Mouse (Mus musculus): Measurements from ENCODE around the gene Zfp46. TPM values are rescaled to one million over a fixed set of nuclear protein-coding genes. Genes with fewer than 3 reads are reported as not detected.

Zfp46 gene
- 8.9 to 13.4 TPM (median 11.1 TPM) in 4 replicates for total RNA-seq (2023)

GRCm38 (mm10) chr4:136284455-136284854 lies at the start of gene Zfp46:
Gene Zfp46 (plus strand): TSS chr4:136284683.

GRCm38 (mm10) chr4:136247729-136248463 lies 36.6 kb upstream of the Zfp46 start, which contains the start of gene Tcea3:
Gene Tcea3 (plus strand): TSS chr4:136247729.

GRCm38 (mm10) chr4:136310229-136311041 lies 26.0 kb downstream of the Zfp46 start, which contains the start of gene Hnrnpr:
Gene Hnrnpr (plus strand): TSS chr4:136310942.

Other genes starting within 250 kb of the Zfp46 start
- gene Rpl11, start 231.3 kb upstream of the Zfp46 start, total RNA-seq (2023) = 835 to 1,011 TPM (median 876 TPM) in 4 replicates
- 36.7 to 42.4 TPM (median 37.6 TPM) in 4 replicates for gene Id3, start 141.2 kb upstream of the Zfp46 start, total RNA-seq (2023)
- gene E2f2, start 112.3 kb upstream of the Zfp46 start, total RNA-seq (2023) = 29.3 to 34.5 TPM (median 32.2 TPM) in 4 replicates
- gene Asap3, start 78.3 kb upstream of the Zfp46 start, total RNA-seq (2023) = 0.67 to 1.1 TPM (median 0.79 TPM) in 4 replicates
- 6.0 to 7.6 TPM (median 6.1 TPM) in 4 replicates for gene Tcea3, start 37.0 kb upstream of the Zfp46 start, total RNA-seq (2023)
- 116 to 162 TPM (median 142 TPM) in 4 replicates for gene Hnrnpr, start 26.3 kb downstream of the Zfp46 start, total RNA-seq (2023)
- gene Htr1d, start 138.8 kb downstream of the Zfp46 start, total RNA-seq (2023) = not detected in 4 replicates
- not detected in 4 replicates for gene 6030445D17Rik, start 177.6 kb downstream of the Zfp46 start, total RNA-seq (2023)
- gene Luzp1, start 185.1 kb downstream of the Zfp46 start, total RNA-seq (2023) = 1.7 to 2.9 TPM (median 2.1 TPM) in 4 replicates

Data from B cell, adult 62 days (primary cell).